Mouse (Mus musculus) intestine, postnatal 0 days (tissue): ENCODE results near the gene Tmem206. TPM values are rescaled to one million over a fixed set of nuclear protein-coding genes. Genes with fewer than 3 reads are reported as not detected.

ENCODE experiments used
- ATAC-seq: fragments of 200-750 bp; cut with Nextera tagmentation; 2 replicates; pipeline ENCODE4 v1.8.0; 2017; ENCODE audit warnings: mild to moderate bottlenecking, moderate TSS enrichment, moderate library complexity
- H3K27ac ChIP-seq: fragments of 300-500 bp; sonication (generic); 2 replicates; pipeline ENCODE4 v1.5.1; 2014; ENCODE audit warnings: mild to moderate bottlenecking, low read depth, low read length, moderate library complexity
- H3K27me3 ChIP-seq: fragments of 300-500 bp; sonication (generic); replicated peaks from 2 replicates; pipeline ENCODE4 v1.6.1; 2014; ENCODE audit warnings: low read length, mixed read lengths; ENCODE audit not compliant: control insufficient read depth, insufficient read depth
- H3K36me3 ChIP-seq: fragments of 300-500 bp; sonication (generic); 2 replicates; pipeline ENCODE4 v1.6.1; 2014; ENCODE audit warnings: mild to moderate bottlenecking, moderate library complexity; ENCODE audit not compliant: control insufficient read depth, insufficient read depth
- H3K4me1 ChIP-seq: fragments of 300-500 bp; sonication (generic); replicated peaks from 2 replicates; pipeline ENCODE4 v1.6.1; 2014; ENCODE audit warnings: antibody characterized with exemption, low read length, mixed read lengths; ENCODE audit not compliant: control insufficient read depth, insufficient read depth
- H3K4me2 ChIP-seq: fragments of 300-500 bp; sonication (generic); replicated peaks from 2 replicates; pipeline ENCODE4 v1.6.1; 2014; ENCODE audit warnings: low read depth, mild to moderate bottlenecking, moderate library complexity
- H3K4me3 ChIP-seq: fragments of 300-500 bp; sonication (generic); 2 replicates; pipeline ENCODE4 v1.5.1; 2014; ENCODE audit warnings: low read depth, low read length
- H3K9ac ChIP-seq: fragments of 300-500 bp; sonication (generic); 2 replicates; pipeline ENCODE4 v1.6.1; 2014; ENCODE audit warnings: mild to moderate bottlenecking, low read depth, low read length
- H3K9me3 ChIP-seq: fragments of 300-500 bp; sonication (generic); 2 replicates; pipeline ENCODE4 v1.6.1; 2016; ENCODE audit warnings: mixed run types; ENCODE audit not compliant: control insufficient read depth
- CTCF ChIP-seq: sonication (generic); IDR thresholded peaks from 2 replicates; pipeline ENCODE4 v1.5.1; 2016; ENCODE audit warnings: low read depth, mild to moderate bottlenecking, control low read depth, antibody characterized with exemption, moderate library complexity
- WGBS: fragments of 180-500 bp; shearing (Covaris S2); extraction: QIAGEN DNeasy Blood & Tissue Kit; methylation state at CpG from one replicate; pipeline ENCODE4 v1.1.7; 2014; 5-methylcytosine and 5-hydroxymethylcytosine counted together
- polyA plus RNA-seq: library from polyadenylated mRNA; unstranded; fragments of >200 nt; fragmentation: Nextera tagmentation; extraction: Ambion mirVana; gene quantifications from 2 replicates; pipeline ENCODE4 v1.2.1, GENCODE M21; 2015

Gene Tmem206
- polyA plus RNA-seq, 1 experiment from 2014 or later: 15.4 TPM

DNA sequence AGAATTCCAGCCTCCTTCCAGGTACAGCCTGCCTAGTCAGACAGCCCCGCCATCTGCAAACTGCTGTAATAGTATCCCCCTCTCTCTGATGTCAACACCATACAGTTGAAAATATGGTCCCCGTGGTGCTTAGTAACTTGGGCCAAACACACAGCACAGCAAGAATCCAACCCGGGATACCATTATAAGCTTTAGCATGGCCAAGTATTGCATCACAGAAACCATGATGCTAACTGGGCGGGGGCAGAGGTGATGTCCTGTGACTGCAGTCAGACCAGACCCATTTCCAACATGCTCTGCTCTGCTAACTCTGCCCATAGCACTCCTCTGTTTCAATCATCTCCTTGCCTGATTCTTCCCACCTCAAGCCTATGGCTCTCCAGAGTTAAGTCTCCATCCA is 11.8 kb upstream of the Tmem206 start:
- ATAC-seq: no peak
- TF ChIP-seq CTCF: no peak
- H3K27me3 ChIP-seq: no peaks in the 10 kb centered on the region
- no peak overlapping the region for H3K9ac ChIP-seq
- WGBS: 70% methylated on average over 4 of the region's 4 CpGs
- H3K27ac ChIP-seq: no peak overlapping the region
- H3K4me3 ChIP-seq: no peak overlapping the region
- H3K4me2 ChIP-seq: no peak overlapping the region
- no peaks in the 10 kb centered on the region for H3K4me1 ChIP-seq
- no peaks in the 10 kb centered on the region for H3K9me3 ChIP-seq
- H3K36me3 ChIP-seq: no peaks in the 10 kb centered on the region

DNA sequence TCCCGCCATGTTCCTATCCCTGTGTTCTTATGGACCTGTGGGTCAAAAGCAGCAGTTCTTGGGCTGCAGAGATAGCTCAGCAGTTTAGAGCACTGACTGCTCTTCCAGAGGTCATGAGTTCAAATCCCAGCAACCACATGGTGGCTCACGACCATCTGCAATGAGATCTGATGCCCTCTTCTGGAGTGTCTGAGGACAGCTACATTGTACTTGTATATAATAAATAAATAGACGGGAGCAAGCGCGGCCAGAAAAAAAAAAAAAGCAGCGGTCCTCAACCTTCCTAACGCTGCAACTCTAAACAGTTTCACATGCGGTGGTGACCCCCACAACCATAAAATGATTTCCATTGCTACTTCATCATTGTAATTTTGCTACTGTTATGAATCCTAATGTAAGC is 8.9 kb upstream of the Tmem206 start:
- TF ChIP-seq CTCF: peak; percentile 55
- peak overlapping the region; percentile 84 for H3K4me2 ChIP-seq
- no peak for ATAC-seq
- H3K9me3 ChIP-seq: no peaks in the 10 kb centered on the region
- no peaks in the 10 kb centered on the region for H3K27me3 ChIP-seq
- no peak overlapping the region for H3K4me3 ChIP-seq
- no peaks in the 10 kb centered on the region for H3K36me3 ChIP-seq
- 68% methylated on average over 8 of the region's 8 CpGs for WGBS
- H3K9ac ChIP-seq: no peak overlapping the region
- H3K4me1 ChIP-seq: no peaks in the 10 kb centered on the region
- no peak overlapping the region for H3K27ac ChIP-seq

DNA sequence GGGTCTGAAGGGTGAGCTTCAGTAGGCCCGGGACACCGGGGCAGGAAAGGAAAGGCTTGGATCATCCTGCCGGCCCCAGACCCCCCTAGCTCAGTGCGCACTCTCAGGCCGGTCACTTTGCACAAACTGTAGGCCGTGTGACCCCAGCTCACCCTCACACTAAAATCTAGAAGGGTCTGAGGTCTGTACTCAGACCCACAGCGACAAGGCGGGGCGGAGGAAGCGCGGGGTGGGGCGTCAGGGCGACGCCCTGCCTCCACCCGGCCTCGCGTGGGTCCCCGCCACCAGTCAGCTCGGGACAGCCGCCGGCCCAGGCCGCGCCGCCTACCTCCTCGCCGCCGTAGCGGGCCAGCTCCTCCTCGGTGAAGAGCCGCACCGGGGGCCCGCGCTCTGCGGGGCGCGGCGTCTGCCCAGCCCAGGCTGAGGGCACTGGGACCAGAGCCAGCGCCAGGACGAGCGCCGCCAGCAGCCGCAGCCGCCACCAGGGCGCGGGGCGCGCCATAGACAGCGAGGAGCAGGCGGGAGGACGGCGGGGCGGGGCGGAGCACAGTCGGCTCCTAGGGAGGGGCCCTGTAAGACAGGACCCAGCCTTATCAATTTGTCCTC is 8.0 kb upstream of the Tmem206 start, which contains the start of gene Nenf:
Gene Nenf, minus strand, starts transcription at position 604 of the 606 bp plus-strand sequence.
- Histone ChIP-seq H3K27me3 (no peaks in the 10 kb centered on the region), H3K36me3 (no peaks in the 10 kb centered on the region), H3K27ac (peak within 1 kb of the TSS; percentile 77), H3K9ac (peak within 1 kb of the TSS; percentile 84), H3K4me1 (no peaks in the 10 kb centered on the region), H3K4me2 (peak within 1 kb of the TSS; percentile 84), H3K9me3 (no peaks in the 10 kb centered on the region), H3K4me3 (peak within 1 kb of the TSS; percentile 67)
- ATAC-seq: peak; percentile 85
- WGBS: 1% methylated on average over 47 of the region's 54 CpGs
- TF ChIP-seq CTCF: peak; percentile 47

DNA sequence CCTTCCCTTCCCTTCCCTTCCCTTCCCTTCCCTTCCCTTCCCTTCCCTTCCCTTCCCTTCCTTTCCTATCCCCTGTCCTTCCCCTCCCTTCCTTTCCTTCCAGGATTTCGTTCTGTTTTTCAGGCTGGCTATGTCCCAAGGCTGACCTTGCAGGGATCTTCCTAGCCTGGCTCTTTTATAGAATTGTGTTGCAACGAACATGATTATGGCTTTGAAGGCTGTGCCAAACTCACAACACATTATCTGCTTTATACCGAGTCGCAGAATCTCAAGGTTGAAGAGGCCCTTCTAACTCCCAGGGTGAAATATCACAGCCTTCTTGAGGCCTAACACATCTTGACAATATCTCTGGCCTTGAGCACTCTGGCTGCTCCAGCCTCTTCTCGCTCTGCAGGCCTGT is 7.0 kb upstream of the Tmem206 start:
- no peak for TF ChIP-seq CTCF
- peak; percentile 25 for ATAC-seq
- Histone ChIP-seq H3K4me3 (no peak overlapping the region), H3K4me2 (no peak overlapping the region), H3K9ac (no peak overlapping the region), H3K36me3 (no peaks in the 10 kb centered on the region), H3K4me1 (no peaks in the 10 kb centered on the region), H3K27me3 (no peaks in the 10 kb centered on the region), H3K27ac (peak overlapping the region; percentile 41; the same call in 1 of the 2 replicates), H3K9me3 (no peaks in the 10 kb centered on the region)
- 28% methylated on average over 5 of the region's 5 CpGs for WGBS

DNA sequence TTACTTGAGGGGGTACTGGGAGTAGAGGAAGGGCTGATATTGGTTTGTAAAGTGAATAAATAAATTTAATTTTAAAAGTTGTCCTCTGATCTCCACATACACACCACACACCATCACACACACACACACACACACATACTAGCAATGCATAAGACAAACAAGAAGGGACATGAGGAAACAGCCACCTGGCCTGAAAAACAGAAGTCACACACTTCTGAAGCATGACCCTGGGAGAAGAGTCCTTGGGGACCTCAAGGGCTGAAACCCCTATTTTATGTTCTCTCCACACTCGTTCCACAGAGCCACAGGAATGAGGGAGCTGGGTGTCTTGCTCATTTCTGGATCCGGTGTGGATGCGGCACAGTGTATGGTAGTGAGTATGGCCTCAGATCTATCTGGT is 2.3 kb upstream of the Tmem206 start:
- Histone ChIP-seq H3K4me2 (no peak overlapping the region), H3K4me3 (no peak overlapping the region), H3K36me3 (no peaks in the 10 kb centered on the region), H3K27me3 (no peaks in the 10 kb centered on the region), H3K9me3 (no peaks in the 10 kb centered on the region), H3K9ac (no peak overlapping the region), H3K27ac (no peak overlapping the region), H3K4me1 (peaks cover 10% of the 10 kb centered on the region; the same call in 1 of the 2 replicates)
- TF ChIP-seq CTCF: no peak
- no peak for ATAC-seq
- 85% methylated on average over 3 of the region's 3 CpGs for WGBS

DNA sequence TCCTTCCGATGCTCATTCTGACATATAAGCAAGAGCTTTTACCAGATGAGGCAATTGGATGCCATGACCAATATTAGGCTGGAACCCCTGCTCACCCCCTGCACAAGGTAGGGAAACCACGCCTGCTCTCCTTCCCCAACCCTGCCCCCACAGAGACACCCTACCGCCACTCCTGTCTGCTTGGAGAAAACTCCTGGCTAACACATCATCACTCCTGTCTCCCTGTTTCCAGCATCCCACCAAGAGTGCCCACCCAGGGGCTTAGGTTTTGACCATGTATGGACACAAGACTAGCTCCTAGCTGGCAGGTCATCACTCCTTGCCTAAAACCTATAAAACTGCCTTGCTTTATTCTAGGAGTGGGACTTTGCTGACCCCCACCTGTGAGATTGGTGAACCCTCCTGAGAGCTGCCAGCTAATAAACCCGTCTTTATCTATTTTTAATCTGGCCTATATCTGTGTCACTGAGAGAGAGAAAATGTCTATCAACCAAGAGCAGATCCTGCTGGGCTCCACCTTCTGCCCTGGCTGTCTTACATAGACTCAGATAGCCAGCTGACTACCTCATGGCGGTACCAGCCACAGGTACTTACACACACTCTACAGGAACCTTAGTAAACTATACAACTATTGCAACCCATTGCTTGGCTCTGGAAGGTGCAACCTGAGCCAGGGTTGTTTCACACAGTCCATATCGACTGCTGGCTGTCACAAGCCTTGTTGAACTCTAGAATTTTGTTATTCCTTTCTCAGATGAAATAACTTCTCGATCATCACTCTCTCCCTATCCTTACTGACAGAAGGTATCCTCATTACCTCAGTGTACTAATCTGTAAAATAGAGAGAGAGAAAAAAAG is 750 bp upstream of the Tmem206 start:
- no peaks in the 10 kb centered on the region for H3K9me3 ChIP-seq
- peak overlapping the region; percentile 99 for H3K4me2 ChIP-seq
- WGBS: 76% methylated on average over 7 of the region's 7 CpGs
- peak overlapping the region; percentile 81; the same call in 1 of the 2 replicates for H3K4me3 ChIP-seq
- H3K27me3 ChIP-seq: no peaks in the 10 kb centered on the region
- no peak overlapping the region for H3K27ac ChIP-seq
- H3K4me1 ChIP-seq: peaks cover 10% of the 10 kb centered on the region; the same call in 1 of the 2 replicates
- TF ChIP-seq CTCF: no peak
- no peaks in the 10 kb centered on the region for H3K36me3 ChIP-seq
- ATAC-seq: no peak
- no peak overlapping the region for H3K9ac ChIP-seq
